Mouse (Mus musculus): Measurements from ENCODE around the gene Fignl1. TPM values are rescaled to one million over a fixed set of nuclear protein-coding genes. Genes with fewer than 3 reads are reported as not detected.

Fignl1 gene
- polyA plus RNA-seq, 1 experiment from 2014 or later: 122 TPM

GRCm38 (mm10) chr11:11788521-11788974 lies 20.2 kb downstream of the Fignl1 start:
- whole genome bisulfite sequencing: under 1% methylated on average over 8 of the region's 8 CpGs
- Histone ChIP-seq H3K9ac (ENCODE audit: low read depth, low read length) (no peak overlapping the region), H3K4me1 (replicated peaks; ENCODE audit: control insufficient read depth, insufficient read depth, low read length) (no peaks in the 10 kb centered on the region), H3K27me3 (replicated peaks; ENCODE audit: control insufficient read depth, insufficient read depth, low read length) (no peaks in the 10 kb centered on the region), H3K4me3 (ENCODE audit: low read depth, low read length) (no peak overlapping the region), H3K4me2 (peak overlapping the region; percentile 28), H3K27ac (ENCODE audit: low read depth, low read length) (no peak overlapping the region), H3K36me3 (ENCODE audit: control insufficient read depth, insufficient read depth, low read length) (no peaks in the 10 kb centered on the region), H3K9me3 (ENCODE audit: control insufficient read depth, low read length) (no peaks in the 10 kb centered on the region)
- peak; percentile 89 for ATAC-seq (replicated peaks; ENCODE audit: low FRiP score)
- DNase-seq (ENCODE audit: low spot score): peak; percentile 73

DNA sequence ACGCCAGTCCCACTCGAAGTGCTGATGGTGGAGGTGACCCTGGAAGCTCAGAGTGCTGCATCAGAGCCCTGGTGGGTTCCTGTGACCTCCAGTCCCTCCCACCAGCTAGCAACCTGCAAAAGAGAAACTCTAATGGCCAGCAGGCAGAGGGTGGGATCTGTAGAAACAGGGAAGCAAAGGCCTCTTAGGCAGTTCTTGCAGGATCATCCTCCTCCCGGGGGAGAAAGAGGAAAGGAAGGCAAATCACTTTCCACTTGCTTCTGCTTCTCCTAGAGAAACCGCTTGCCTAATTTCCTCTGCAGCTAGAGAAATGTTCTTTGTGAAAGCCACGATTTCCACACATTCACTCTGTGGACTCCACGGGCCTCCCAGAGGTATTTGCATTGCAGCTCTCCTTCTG lies 23.3 kb downstream of the Fignl1 start:
- no peaks in the 10 kb centered on the region for H3K9me3 ChIP-seq (ENCODE audit: control insufficient read depth, low read length)
- no peak overlapping the region for H3K9ac ChIP-seq (ENCODE audit: low read depth, low read length)
- H3K27me3 ChIP-seq (replicated peaks; ENCODE audit: control insufficient read depth, insufficient read depth, low read length): no peaks in the 10 kb centered on the region
- H3K4me1 ChIP-seq (replicated peaks; ENCODE audit: control insufficient read depth, insufficient read depth, low read length): no peaks in the 10 kb centered on the region
- H3K4me2 ChIP-seq: no peak overlapping the region
- DNase-seq (ENCODE audit: low spot score) (no peak), ATAC-seq (replicated peaks; ENCODE audit: low FRiP score) (no peak)
- no peak overlapping the region for H3K4me3 ChIP-seq (ENCODE audit: low read depth, low read length)
- no peaks in the 10 kb centered on the region for H3K36me3 ChIP-seq (ENCODE audit: control insufficient read depth, insufficient read depth, low read length)
- H3K27ac ChIP-seq (ENCODE audit: low read depth, low read length): no peak overlapping the region
- WGBS: 48% methylated on average over 6 of the region's 6 CpGs

GRCm38 (mm10) chr11:11781728-11782127 lies 27.0 kb downstream of the Fignl1 start:
- Histone ChIP-seq H3K9ac (ENCODE audit: low read depth, low read length) (no peak overlapping the region), H3K36me3 (ENCODE audit: control insufficient read depth, insufficient read depth, low read length) (no peaks in the 10 kb centered on the region), H3K27ac (ENCODE audit: low read depth, low read length) (no peak overlapping the region), H3K4me3 (ENCODE audit: low read depth, low read length) (no peak overlapping the region), H3K27me3 (replicated peaks; ENCODE audit: control insufficient read depth, insufficient read depth, low read length) (no peaks in the 10 kb centered on the region), H3K9me3 (ENCODE audit: control insufficient read depth, low read length) (no peaks in the 10 kb centered on the region), H3K4me1 (replicated peaks; ENCODE audit: control insufficient read depth, insufficient read depth, low read length) (no peaks in the 10 kb centered on the region), H3K4me2 (no peak overlapping the region)
- ATAC-seq (replicated peaks; ENCODE audit: low FRiP score) (no peak), DNase-seq (ENCODE audit: low spot score) (no peak)
- 87% methylated on average over 8 of the region's 8 CpGs for WGBS

DNA sequence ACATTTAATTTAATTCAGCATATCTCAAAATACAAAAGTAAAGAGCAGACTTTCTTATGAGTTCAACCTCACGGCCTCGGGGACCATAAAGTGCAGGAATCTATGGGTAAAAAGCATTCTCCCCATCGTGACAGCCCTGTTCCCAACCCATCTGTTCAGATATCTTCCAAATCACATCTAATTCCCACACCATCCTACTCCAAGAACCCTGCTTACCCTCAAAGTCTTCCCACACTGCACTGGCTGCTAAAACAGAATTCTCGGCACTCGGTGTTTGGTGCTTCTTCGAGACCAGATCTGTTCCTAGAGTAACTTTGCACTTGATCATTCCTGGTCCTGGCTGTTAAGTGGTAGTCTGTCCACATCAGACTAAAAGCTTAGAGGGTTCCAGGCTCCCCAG lies 30.4 kb downstream of the Fignl1 start:
- no peak overlapping the region for H3K9ac ChIP-seq (ENCODE audit: low read depth, low read length)
- WGBS: 93% methylated on average over 6 of the region's 6 CpGs
- DNase-seq (ENCODE audit: low spot score) (no peak), ATAC-seq (replicated peaks; ENCODE audit: low FRiP score) (no peak)
- no peaks in the 10 kb centered on the region for H3K36me3 ChIP-seq (ENCODE audit: control insufficient read depth, insufficient read depth, low read length)
- H3K4me2 ChIP-seq: no peak overlapping the region
- H3K27me3 ChIP-seq (replicated peaks; ENCODE audit: control insufficient read depth, insufficient read depth, low read length): no peaks in the 10 kb centered on the region
- H3K27ac ChIP-seq (ENCODE audit: low read depth, low read length): no peak overlapping the region
- H3K4me1 ChIP-seq (replicated peaks; ENCODE audit: control insufficient read depth, insufficient read depth, low read length): no peaks in the 10 kb centered on the region
- no peak overlapping the region for H3K4me3 ChIP-seq (ENCODE audit: low read depth, low read length)
- no peaks in the 10 kb centered on the region for H3K9me3 ChIP-seq (ENCODE audit: control insufficient read depth, low read length)

DNA sequence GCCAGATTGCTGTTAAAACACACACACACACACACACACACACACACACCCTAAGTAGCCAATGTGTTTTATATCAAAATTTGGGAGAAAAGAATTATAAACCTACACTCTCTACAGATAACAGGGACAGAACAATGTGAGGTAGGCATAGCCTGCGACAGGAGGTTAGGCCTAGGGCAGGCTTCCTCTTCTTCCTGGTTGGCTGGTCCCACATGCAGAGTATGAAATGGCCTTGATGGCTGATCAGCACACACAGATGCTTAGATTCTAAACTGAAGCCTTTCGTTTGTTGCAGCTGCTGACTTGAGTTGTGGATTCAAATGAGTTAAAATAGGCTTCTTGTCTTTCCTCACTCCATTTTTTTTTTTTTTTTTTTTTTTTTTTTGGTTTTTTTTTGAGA lies 31.0 kb downstream of the Fignl1 start:
- H3K27me3 ChIP-seq (replicated peaks; ENCODE audit: control insufficient read depth, insufficient read depth, low read length): no peaks in the 10 kb centered on the region
- WGBS: 78% methylated on average over 2 of the region's 2 CpGs
- H3K9ac ChIP-seq (ENCODE audit: low read depth, low read length): no peak overlapping the region
- DNase-seq (ENCODE audit: low spot score) (no peak), ATAC-seq (replicated peaks; ENCODE audit: low FRiP score) (no peak)
- no peak overlapping the region for H3K4me3 ChIP-seq (ENCODE audit: low read depth, low read length)
- no peaks in the 10 kb centered on the region for H3K9me3 ChIP-seq (ENCODE audit: control insufficient read depth, low read length)
- no peaks in the 10 kb centered on the region for H3K36me3 ChIP-seq (ENCODE audit: control insufficient read depth, insufficient read depth, low read length)
- H3K4me2 ChIP-seq: no peak overlapping the region
- no peak overlapping the region for H3K27ac ChIP-seq (ENCODE audit: low read depth, low read length)
- no peaks in the 10 kb centered on the region for H3K4me1 ChIP-seq (replicated peaks; ENCODE audit: control insufficient read depth, insufficient read depth, low read length)

- Histone ChIP-seq H3K27ac (ENCODE audit: low read depth, low read length) (no peak overlapping the region), H3K4me2 (no peak overlapping the region), H3K9ac (ENCODE audit: low read depth, low read length) (no peak overlapping the region), H3K4me1 (replicated peaks; ENCODE audit: control insufficient read depth, insufficient read depth, low read length) (no peaks in the 10 kb centered on the region), H3K27me3 (replicated peaks; ENCODE audit: control insufficient read depth, insufficient read depth, low read length) (no peaks in the 10 kb centered on the region), H3K9me3 (ENCODE audit: control insufficient read depth, low read length) (no peaks in the 10 kb centered on the region), H3K4me3 (ENCODE audit: low read depth, low read length) (no peak overlapping the region), H3K36me3 (ENCODE audit: control insufficient read depth, insufficient read depth, low read length) (no peaks in the 10 kb centered on the region)
- 65% methylated on average over 3 of the region's 3 CpGs for WGBS
- ATAC-seq (replicated peaks; ENCODE audit: low FRiP score): no peak
- DNase-seq (ENCODE audit: low spot score): no peak
These were observed 31.5 kb downstream of the Fignl1 start for GRCm38 (mm10) chr11:11777246-11777645.

DNA sequence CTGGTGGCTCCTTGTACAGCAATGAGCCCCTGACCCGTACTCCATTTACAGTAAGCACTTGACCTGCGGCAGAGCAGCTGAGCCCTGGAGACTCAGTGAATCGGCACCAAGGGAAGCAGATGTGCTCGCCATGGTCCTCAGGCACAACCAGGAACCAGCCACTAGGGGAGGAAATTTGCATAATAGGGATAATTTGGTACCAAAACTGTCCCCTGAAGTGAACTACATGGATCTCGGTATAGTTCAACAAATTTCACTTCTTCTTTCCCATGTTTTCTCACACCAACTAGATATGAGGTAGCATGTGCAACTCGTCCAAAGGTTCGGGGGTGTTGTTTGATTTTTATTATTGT lies 32.0 kb downstream of the Fignl1 start:
- no peak overlapping the region for H3K4me3 ChIP-seq (ENCODE audit: low read depth, low read length)
- no peaks in the 10 kb centered on the region for H3K36me3 ChIP-seq (ENCODE audit: control insufficient read depth, insufficient read depth, low read length)
- no peak overlapping the region for H3K9ac ChIP-seq (ENCODE audit: low read depth, low read length)
- no peaks in the 10 kb centered on the region for H3K4me1 ChIP-seq (replicated peaks; ENCODE audit: control insufficient read depth, insufficient read depth, low read length)
- ATAC-seq (replicated peaks; ENCODE audit: low FRiP score) (no peak), DNase-seq (ENCODE audit: low spot score) (no peak)
- H3K27me3 ChIP-seq (replicated peaks; ENCODE audit: control insufficient read depth, insufficient read depth, low read length): no peaks in the 10 kb centered on the region
- WGBS: 78% methylated on average over 7 of the region's 7 CpGs
- no peaks in the 10 kb centered on the region for H3K9me3 ChIP-seq (ENCODE audit: control insufficient read depth, low read length)
- no peak overlapping the region for H3K27ac ChIP-seq (ENCODE audit: low read depth, low read length)
- H3K4me2 ChIP-seq: no peak overlapping the region

GRCm38 (mm10) chr11:11776071-11776821 lies 32.5 kb downstream of the Fignl1 start:
- WGBS: 74% methylated on average over 4 of the region's 4 CpGs
- Histone ChIP-seq H3K36me3 (ENCODE audit: control insufficient read depth, insufficient read depth, low read length) (no peaks in the 10 kb centered on the region), H3K27me3 (replicated peaks; ENCODE audit: control insufficient read depth, insufficient read depth, low read length) (no peaks in the 10 kb centered on the region), H3K27ac (ENCODE audit: low read depth, low read length) (no peak overlapping the region), H3K9ac (ENCODE audit: low read depth, low read length) (no peak overlapping the region), H3K4me1 (replicated peaks; ENCODE audit: control insufficient read depth, insufficient read depth, low read length) (no peaks in the 10 kb centered on the region), H3K4me2 (no peak overlapping the region), H3K9me3 (ENCODE audit: control insufficient read depth, low read length) (no peaks in the 10 kb centered on the region), H3K4me3 (ENCODE audit: low read depth, low read length) (no peak overlapping the region)
- no peak for ATAC-seq (replicated peaks; ENCODE audit: low FRiP score)
- no peak for DNase-seq (ENCODE audit: low spot score)

- no peaks in the 10 kb centered on the region for H3K36me3 ChIP-seq (ENCODE audit: control insufficient read depth, insufficient read depth, low read length)
- no peaks in the 10 kb centered on the region for H3K27me3 ChIP-seq (replicated peaks; ENCODE audit: control insufficient read depth, insufficient read depth, low read length)
- no peak for DNase-seq (ENCODE audit: low spot score)
- no peak overlapping the region for H3K9ac ChIP-seq (ENCODE audit: low read depth, low read length)
- no peak overlapping the region for H3K4me3 ChIP-seq (ENCODE audit: low read depth, low read length)
- H3K9me3 ChIP-seq (ENCODE audit: control insufficient read depth, low read length): no peaks in the 10 kb centered on the region
- WGBS: 88% methylated on average over 5 of the region's 5 CpGs
- H3K4me2 ChIP-seq: no peak overlapping the region
- H3K27ac ChIP-seq (ENCODE audit: low read depth, low read length): no peak overlapping the region
- H3K4me1 ChIP-seq (replicated peaks; ENCODE audit: control insufficient read depth, insufficient read depth, low read length): no peaks in the 10 kb centered on the region
- no peak for ATAC-seq (replicated peaks; ENCODE audit: low FRiP score)
These were observed 33.9 kb downstream of the Fignl1 start for GRCm38 (mm10) chr11:11774893-11775292.

Measured in liver, embryonic 11.5 days (tissue).